Mouse (Mus musculus): ENCODE data around the gene Adsl. TPM values are rescaled to one million over a fixed set of nuclear protein-coding genes. Genes with fewer than 3 reads are reported as not detected.

Gene Adsl
- polyA plus RNA-seq, 1 experiment: 24.3 TPM

DNA sequence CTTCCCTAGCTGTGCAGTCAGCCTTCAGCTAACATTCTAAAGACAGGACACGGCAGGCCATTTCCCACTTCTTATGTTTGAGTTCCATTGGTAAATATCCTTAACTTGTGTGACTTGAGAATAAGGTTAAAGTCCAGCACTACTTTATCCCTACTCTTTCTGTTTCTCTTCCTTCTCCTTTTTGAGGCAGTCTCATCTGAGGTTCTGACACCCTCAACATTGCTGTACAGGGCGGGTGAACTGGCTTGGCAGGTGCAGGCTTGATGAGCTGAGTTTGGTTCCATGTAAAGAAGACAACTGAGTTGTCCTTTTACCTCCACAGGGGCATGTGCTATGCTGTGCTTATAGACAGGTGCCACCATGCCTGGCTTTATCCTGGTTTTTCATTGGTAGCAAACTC is 35.0 kb downstream of the Adsl start:
- no peaks in the 10 kb centered on the region for H3K27me3 ChIP-seq (ENCODE audit: control insufficient read depth, insufficient read depth, low read length)
- no peaks in the 10 kb centered on the region for H3K36me3 ChIP-seq (ENCODE audit: control insufficient read depth, insufficient read depth, low read length)
- peak overlapping the region; percentile 67 for H3K27ac ChIP-seq (ENCODE audit: insufficient read depth, low read depth, low read length)
- peaks cover 6% of the 10 kb centered on the region; the same call in 1 of the 2 replicates for H3K4me1 ChIP-seq (ENCODE audit: control insufficient read depth, insufficient read depth, insufficient read length, low read length)
- TF ChIP-seq CTCF (IDR thresholded peaks at IDR 0.05; ENCODE audit: extremely low read depth, insufficient read length, insufficient replicate concordance, low read depth, low read length) (no peak), POLR2A (IDR thresholded peaks at IDR 0.05; ENCODE audit: low read depth, low read length) (no peak)
- H3K4me3 ChIP-seq (ENCODE audit: low read depth, low read length): no peak overlapping the region
- 32% methylated on average over 2 of the region's 2 CpGs for WGBS

DNA sequence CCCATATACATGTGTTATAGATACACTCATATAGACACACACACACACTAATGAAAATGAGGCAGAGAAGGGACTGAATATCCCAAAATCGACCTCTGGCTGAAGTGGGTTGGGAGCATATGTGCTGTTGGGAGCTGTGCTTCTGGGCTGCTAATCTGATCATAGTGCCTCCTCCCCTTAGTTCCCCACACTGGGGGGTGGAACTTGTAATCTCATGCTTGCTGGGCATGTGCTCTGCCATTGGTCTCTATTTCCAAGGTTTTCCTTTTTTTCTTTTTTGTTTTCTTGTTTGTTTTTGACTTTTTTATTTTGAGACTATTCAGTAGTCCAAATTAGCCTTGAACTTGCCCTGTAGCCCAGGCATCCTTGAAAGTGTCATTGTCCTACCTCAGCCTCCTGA is 40.0 kb downstream of the Adsl start:
- no peaks in the 10 kb centered on the region for H3K27me3 ChIP-seq (ENCODE audit: control insufficient read depth, insufficient read depth, low read length)
- H3K4me3 ChIP-seq (ENCODE audit: low read depth, low read length): no peak overlapping the region
- H3K36me3 ChIP-seq (ENCODE audit: control insufficient read depth, insufficient read depth, low read length): no peaks in the 10 kb centered on the region
- no peak for TF ChIP-seq POLR2A (IDR thresholded peaks at IDR 0.05; ENCODE audit: low read depth, low read length)
- no peak for TF ChIP-seq CTCF (IDR thresholded peaks at IDR 0.05; ENCODE audit: extremely low read depth, insufficient read length, insufficient replicate concordance, low read depth, low read length)
- WGBS: 26% methylated on average over 1 of the region's 1 CpGs
- no peak overlapping the region for H3K27ac ChIP-seq (ENCODE audit: insufficient read depth, low read depth, low read length)
- H3K4me1 ChIP-seq (ENCODE audit: control insufficient read depth, insufficient read depth, insufficient read length, low read length): peaks cover 1% of the 10 kb centered on the region; the same call in 1 of the 2 replicates

DNA sequence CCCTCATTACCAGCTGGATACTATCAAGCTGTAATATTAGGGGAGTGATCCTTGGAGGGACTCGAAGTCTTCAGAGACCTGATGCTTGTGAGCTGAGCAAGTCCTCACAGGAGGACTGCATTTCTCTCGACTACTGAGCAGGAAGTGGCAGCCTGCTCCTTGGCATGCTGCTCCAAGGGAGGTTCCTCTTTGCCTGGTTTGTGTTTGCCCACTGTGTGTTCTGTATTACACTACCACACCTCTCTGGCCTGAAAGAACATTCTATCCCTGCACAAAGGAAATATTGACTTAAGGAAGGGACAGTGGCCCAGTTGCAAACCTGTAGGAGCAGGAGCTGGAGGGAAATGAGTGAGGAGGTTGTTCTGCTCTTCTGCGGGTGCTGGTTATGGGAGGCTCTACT is 41.4 kb downstream of the Adsl start:
- WGBS: 14% methylated on average over 3 of the region's 3 CpGs
- H3K27ac ChIP-seq (ENCODE audit: insufficient read depth, low read depth, low read length): peak overlapping the region; percentile 69

DNA sequence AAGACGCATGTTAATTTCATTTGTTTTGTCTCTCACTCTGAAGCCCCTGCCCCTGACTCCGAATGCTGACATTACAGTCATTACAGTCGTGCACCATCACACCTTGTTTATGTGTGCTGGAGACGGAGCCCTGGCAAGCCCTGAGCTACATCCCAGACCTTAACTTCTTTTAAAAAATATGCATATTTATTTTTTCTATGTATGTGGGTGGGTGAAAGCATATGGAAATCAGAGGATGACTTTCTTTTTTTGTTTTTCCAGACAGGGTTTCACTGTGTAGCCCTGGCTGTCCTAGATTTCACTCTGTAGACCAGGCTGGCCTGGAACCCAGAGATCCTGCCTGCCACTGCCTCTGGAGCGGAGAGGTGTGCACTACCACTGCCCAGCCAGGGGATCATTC is 46.7 kb downstream of the Adsl start:
- H3K4me1 ChIP-seq (ENCODE audit: control insufficient read depth, insufficient read depth, insufficient read length, low read length): no peaks in the 10 kb centered on the region
- WGBS: 92% methylated on average over 5 of the region's 5 CpGs
- no peak overlapping the region for H3K4me3 ChIP-seq (ENCODE audit: low read depth, low read length)
- H3K36me3 ChIP-seq (ENCODE audit: control insufficient read depth, insufficient read depth, low read length): no peaks in the 10 kb centered on the region
- no peak overlapping the region for H3K27ac ChIP-seq (ENCODE audit: insufficient read depth, low read depth, low read length)
- TF ChIP-seq CTCF (IDR thresholded peaks at IDR 0.05; ENCODE audit: extremely low read depth, insufficient read length, insufficient replicate concordance, low read depth, low read length) (no peak), POLR2A (IDR thresholded peaks at IDR 0.05; ENCODE audit: low read depth, low read length) (no peak)
- no peaks in the 10 kb centered on the region for H3K27me3 ChIP-seq (ENCODE audit: control insufficient read depth, insufficient read depth, low read length)

More for the DNA sequence above, 41.4 kb downstream of the Adsl start:
- Histone ChIP-seq H3K4me1 (ENCODE audit: control insufficient read depth, insufficient read depth, insufficient read length, low read length) (no peaks in the 10 kb centered on the region), H3K36me3 (ENCODE audit: control insufficient read depth, insufficient read depth, low read length) (no peaks in the 10 kb centered on the region), H3K27me3 (ENCODE audit: control insufficient read depth, insufficient read depth, low read length) (no peaks in the 10 kb centered on the region), H3K4me3 (ENCODE audit: low read depth, low read length) (no peak overlapping the region)
- no peak for TF ChIP-seq CTCF (IDR thresholded peaks at IDR 0.05; ENCODE audit: extremely low read depth, insufficient read length, insufficient replicate concordance, low read depth, low read length)
- no peak for TF ChIP-seq POLR2A (IDR thresholded peaks at IDR 0.05; ENCODE audit: low read depth, low read length)

DNA sequence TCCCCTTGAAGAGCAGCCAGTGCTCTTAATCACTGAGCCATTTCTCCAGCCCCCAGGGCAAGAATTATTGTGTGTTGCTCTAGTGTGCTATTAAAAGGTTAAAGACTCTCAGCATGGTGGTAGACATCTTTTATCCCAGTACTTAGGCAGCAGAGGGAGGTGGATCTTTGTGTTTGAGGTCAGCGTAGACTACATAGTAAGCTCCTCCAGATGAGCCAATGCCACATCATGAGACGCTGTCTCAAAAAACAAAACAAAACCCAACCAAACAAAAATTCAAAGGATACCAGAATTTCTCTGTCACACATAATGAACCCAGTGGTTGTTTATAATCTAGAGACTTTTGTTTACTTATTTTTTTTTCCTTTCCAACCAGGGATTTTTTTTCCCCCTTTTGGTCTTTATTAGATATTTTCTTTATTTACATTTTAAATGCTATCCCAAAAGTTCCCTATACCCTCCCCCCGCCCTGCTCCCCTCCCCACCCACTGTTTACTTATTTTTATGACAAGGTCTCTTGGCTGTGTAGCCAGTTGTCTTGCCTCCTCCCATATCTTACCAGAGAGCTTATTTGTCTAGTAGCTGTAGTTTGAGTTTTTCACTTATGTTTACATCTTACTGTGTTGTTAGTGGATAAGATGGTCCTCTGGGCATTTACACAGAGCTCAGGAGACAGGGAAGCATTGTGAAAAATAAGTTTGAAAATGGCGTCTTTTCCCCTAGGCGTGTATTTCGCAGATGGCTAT is 48.0 kb downstream of the Adsl start:
- WGBS: 74% methylated on average over 6 of the region's 6 CpGs
- Histone ChIP-seq H3K4me3 (ENCODE audit: low read depth, low read length) (no peak overlapping the region), H3K27ac (ENCODE audit: insufficient read depth, low read depth, low read length) (peak overlapping the region; percentile 46; the same call in 1 of the 2 replicates), H3K4me1 (ENCODE audit: control insufficient read depth, insufficient read depth, insufficient read length, low read length) (no peaks in the 10 kb centered on the region), H3K27me3 (ENCODE audit: control insufficient read depth, insufficient read depth, low read length) (no peaks in the 10 kb centered on the region), H3K36me3 (ENCODE audit: control insufficient read depth, insufficient read depth, low read length) (no peaks in the 10 kb centered on the region)
- TF ChIP-seq POLR2A (IDR thresholded peaks at IDR 0.05; ENCODE audit: low read depth, low read length) (no peak), CTCF (IDR thresholded peaks at IDR 0.05; ENCODE audit: extremely low read depth, insufficient read length, insufficient replicate concordance, low read depth, low read length) (no peak)

DNA sequence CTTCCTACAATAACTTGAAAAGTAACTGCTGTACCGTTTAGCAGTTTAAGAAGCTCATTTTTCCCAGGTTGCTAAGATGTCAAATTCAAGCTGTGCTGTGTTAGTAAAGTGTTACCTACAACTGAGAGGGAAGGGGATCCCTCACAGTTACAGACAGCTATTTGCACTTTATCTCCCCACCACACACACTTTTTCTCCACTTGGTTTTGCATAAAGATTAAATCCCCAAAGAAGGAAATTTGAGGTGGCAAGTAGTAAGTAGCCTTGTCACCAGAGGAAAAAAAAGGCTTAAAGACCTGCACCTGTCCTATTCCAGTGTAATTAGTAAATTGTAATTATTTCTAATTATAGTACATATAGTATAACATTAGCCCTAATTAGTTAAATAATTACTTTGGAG is 48.8 kb downstream of the Adsl start:
- no peaks in the 10 kb centered on the region for H3K27me3 ChIP-seq (ENCODE audit: control insufficient read depth, insufficient read depth, low read length)
- H3K27ac ChIP-seq (ENCODE audit: insufficient read depth, low read depth, low read length): no peak overlapping the region
- H3K4me1 ChIP-seq (ENCODE audit: control insufficient read depth, insufficient read depth, insufficient read length, low read length): no peaks in the 10 kb centered on the region
- no peak for TF ChIP-seq POLR2A (IDR thresholded peaks at IDR 0.05; ENCODE audit: low read depth, low read length)
- TF ChIP-seq CTCF (IDR thresholded peaks at IDR 0.05; ENCODE audit: extremely low read depth, insufficient read length, insufficient replicate concordance, low read depth, low read length): no peak
- no peaks in the 10 kb centered on the region for H3K36me3 ChIP-seq (ENCODE audit: control insufficient read depth, insufficient read depth, low read length)
- H3K4me3 ChIP-seq (ENCODE audit: low read depth, low read length): no peak overlapping the region
- 58% methylated on average over 1 of the region's 1 CpGs for WGBS

DNA sequence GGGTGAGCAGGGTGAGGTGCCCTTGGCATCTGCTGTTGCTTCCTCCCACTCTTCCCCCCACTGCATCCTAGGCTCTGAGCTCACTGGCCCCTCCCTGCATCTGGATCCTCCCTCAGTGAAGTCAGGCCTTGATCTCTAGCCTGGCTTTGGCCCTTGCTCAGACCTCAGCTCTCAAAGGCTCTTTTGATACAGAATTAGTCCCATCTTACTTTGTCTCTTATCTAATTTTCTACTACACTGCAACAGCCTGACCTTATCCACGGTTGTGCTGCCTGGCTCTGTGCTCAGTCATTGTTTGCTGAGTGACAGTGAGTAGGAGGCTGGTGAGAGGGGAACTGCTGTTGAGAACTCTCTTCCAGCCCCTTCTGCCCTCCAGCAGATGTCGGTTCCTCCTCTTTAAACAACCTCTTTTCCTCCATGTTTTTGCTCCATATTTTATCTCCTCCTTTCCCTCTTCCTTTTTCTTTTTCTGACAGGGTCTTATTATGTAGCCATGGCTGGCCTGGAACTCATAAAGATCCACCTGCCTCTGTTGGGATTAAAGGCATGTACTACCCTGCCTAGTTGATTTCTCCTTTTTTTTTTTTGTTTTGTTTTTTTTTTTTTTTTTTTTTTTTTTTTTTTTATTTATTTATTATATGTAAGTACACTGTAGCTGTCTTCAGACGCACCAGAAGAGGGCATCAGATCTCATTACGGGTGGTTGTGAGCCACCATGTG is 52.3 kb downstream of the Adsl start:
- 41% methylated on average over 3 of the region's 4 CpGs for WGBS
- H3K36me3 ChIP-seq (ENCODE audit: control insufficient read depth, insufficient read depth, low read length): peaks cover 9% of the 10 kb centered on the region
- no peak overlapping the region for H3K27ac ChIP-seq (ENCODE audit: insufficient read depth, low read depth, low read length)
- TF ChIP-seq POLR2A (IDR thresholded peaks at IDR 0.05; ENCODE audit: low read depth, low read length) (no peak), CTCF (IDR thresholded peaks at IDR 0.05; ENCODE audit: extremely low read depth, insufficient read length, insufficient replicate concordance, low read depth, low read length) (no peak)
- no peaks in the 10 kb centered on the region for H3K4me1 ChIP-seq (ENCODE audit: control insufficient read depth, insufficient read depth, insufficient read length, low read length)
- H3K4me3 ChIP-seq (ENCODE audit: low read depth, low read length): no peak overlapping the region
- no peaks in the 10 kb centered on the region for H3K27me3 ChIP-seq (ENCODE audit: control insufficient read depth, insufficient read depth, low read length)
